Mouse (Mus musculus) heart, adult 2 months (tissue): ENCODE measurements around the gene Celf3.

Source experiments
- CTCF ChIP-seq: fragments of 200-600 bp; IDR thresholded peaks from 2 replicates; pipeline ENCODE4 v1.8.1; 2022; ENCODE audit warnings: antibody characterized with exemption, mild to moderate bottlenecking, moderate library complexity
- EP300 ChIP-seq: fragments of 200-500 bp; IDR thresholded peaks from 2 replicates; pipeline ENCODE4 v1.6.1; 2011; ENCODE audit warnings: low read depth, low read length, control low read depth; ENCODE audit not compliant: insufficient read depth

DNA sequence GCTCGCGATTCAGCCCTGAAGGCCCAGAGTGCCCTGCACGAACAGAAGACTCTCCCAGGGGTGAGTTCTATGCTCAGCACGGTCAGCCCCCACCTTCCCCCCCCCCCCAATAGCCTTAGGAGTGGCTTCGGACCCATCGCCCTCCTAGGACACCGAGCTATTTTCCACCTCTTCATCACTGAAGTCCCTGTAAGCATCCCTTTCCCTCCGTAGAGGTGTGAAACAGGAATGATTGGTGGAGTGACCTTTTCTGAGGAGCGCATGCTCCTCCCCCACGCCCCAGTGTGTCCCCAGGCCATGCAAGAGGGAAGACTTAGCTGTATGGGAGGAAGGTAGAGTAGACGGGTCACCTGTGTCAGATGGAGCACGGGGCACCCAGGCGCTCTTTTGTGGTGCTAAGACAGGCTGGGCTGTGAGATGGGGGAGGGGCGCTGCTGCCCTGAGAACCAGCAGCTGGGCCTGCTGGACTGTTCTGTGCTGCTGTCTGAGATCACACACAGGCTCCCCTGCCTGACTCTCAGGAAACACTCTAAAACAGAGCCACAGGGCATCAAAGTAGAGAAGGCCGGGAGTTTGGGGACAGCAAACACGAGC lies 2.3 kb downstream of the Celf3 start, which contains the start of gene Riiad1:
- TF ChIP-seq CTCF: no peak
- no peak for TF ChIP-seq EP300
